Mouse (Mus musculus) hindbrain, postnatal 0 days (tissue): ENCODE data around the gene Sccpdh. TPM values are rescaled to one million over a fixed set of nuclear protein-coding genes. Genes with fewer than 3 reads are reported as not detected.
"Not testable (repeated sequence)": the region's sequence is repeated elsewhere in the genome, so short reads cannot be mapped to it uniquely, and the experiment has no call there.

Experiments
- ATAC-seq: fragments of 200-750 bp; cut with Nextera tagmentation; 2 replicates; pipeline ENCODE4 v1.8.0; 2017; ENCODE audit warnings: mild to moderate bottlenecking, moderate TSS enrichment, moderate library complexity
- DNase-seq: peaks from one replicate; pipeline ENCODE4 v3.0.0-alpha.2; 2015; ENCODE audit warnings: low spot score
- H3K27ac ChIP-seq: fragments of 300-500 bp; sonication (generic); 2 replicates; pipeline ENCODE4 v1.5.1; 2014; ENCODE audit warnings: mild to moderate bottlenecking
- H3K27me3 ChIP-seq: fragments of 300-500 bp; sonication (generic); 2 replicates; pipeline ENCODE4 v1.6.1; 2014; ENCODE audit warnings: low read length, mixed read lengths; ENCODE audit not compliant: insufficient read depth
- H3K36me3 ChIP-seq: fragments of 300-500 bp; sonication (generic); 2 replicates; pipeline ENCODE4 v1.6.1; 2014; ENCODE audit warnings: low read length, mixed read lengths; ENCODE audit not compliant: insufficient read depth
- H3K4me1 ChIP-seq: fragments of 300-500 bp; sonication (generic); 2 replicates; pipeline ENCODE4 v1.6.1; 2014; ENCODE audit warnings: antibody characterized with exemption, low read length, mixed read lengths; ENCODE audit not compliant: insufficient read depth
- H3K4me2 ChIP-seq: fragments of 300-500 bp; sonication (generic); 2 replicates; pipeline ENCODE4 v1.6.1; 2014; ENCODE audit warnings: low read depth, mild to moderate bottlenecking, low read length, moderate library complexity, mixed read lengths
- H3K4me3 ChIP-seq: fragments of 300-500 bp; sonication (generic); 2 replicates; pipeline ENCODE4 v1.5.1; 2014; ENCODE audit warnings: low read length
- H3K9ac ChIP-seq: fragments of 300-500 bp; sonication (generic); replicated peaks from 2 replicates; pipeline ENCODE4 v1.6.1; 2014; ENCODE audit warnings: mild to moderate bottlenecking, low read length, moderate library complexity, mixed read lengths
- H3K9me3 ChIP-seq: fragments of 300-500 bp; sonication (generic); 2 replicates; pipeline ENCODE4 v1.6.1; 2016; ENCODE audit warnings: low read length, mixed read lengths
- CTCF ChIP-seq: IDR thresholded peaks from 2 replicates; pipeline ENCODE4 v1.5.1; 2016; ENCODE audit warnings: antibody characterized with exemption, control low read depth, low read depth
- WGBS: fragments of 180-500 bp; shearing (Covaris S2); extraction: QIAGEN DNeasy Blood & Tissue Kit; methylation state at CpG from one replicate; pipeline ENCODE4 v1.1.7; 2014; 5-methylcytosine and 5-hydroxymethylcytosine counted together
- polyA plus RNA-seq: library from polyadenylated mRNA; unstranded; fragments of >200 nt; fragmentation: Nextera tagmentation; extraction: Ambion mirVana; gene quantifications from 2 replicates; pipeline ENCODE4 v1.2.1, GENCODE M21; 2015
- total RNA-seq: library from RNA; depleted of rRNA; stranded (reverse); fragments of >200 nt; gene quantifications from 2 replicates; pipeline ENCODE4 v1.2.3, GENCODE M21; 2014

Gene Sccpdh
- total and polyA plus RNA-seq, 2 experiments from 2014 or later: 63.8 to 183 TPM

DNA sequence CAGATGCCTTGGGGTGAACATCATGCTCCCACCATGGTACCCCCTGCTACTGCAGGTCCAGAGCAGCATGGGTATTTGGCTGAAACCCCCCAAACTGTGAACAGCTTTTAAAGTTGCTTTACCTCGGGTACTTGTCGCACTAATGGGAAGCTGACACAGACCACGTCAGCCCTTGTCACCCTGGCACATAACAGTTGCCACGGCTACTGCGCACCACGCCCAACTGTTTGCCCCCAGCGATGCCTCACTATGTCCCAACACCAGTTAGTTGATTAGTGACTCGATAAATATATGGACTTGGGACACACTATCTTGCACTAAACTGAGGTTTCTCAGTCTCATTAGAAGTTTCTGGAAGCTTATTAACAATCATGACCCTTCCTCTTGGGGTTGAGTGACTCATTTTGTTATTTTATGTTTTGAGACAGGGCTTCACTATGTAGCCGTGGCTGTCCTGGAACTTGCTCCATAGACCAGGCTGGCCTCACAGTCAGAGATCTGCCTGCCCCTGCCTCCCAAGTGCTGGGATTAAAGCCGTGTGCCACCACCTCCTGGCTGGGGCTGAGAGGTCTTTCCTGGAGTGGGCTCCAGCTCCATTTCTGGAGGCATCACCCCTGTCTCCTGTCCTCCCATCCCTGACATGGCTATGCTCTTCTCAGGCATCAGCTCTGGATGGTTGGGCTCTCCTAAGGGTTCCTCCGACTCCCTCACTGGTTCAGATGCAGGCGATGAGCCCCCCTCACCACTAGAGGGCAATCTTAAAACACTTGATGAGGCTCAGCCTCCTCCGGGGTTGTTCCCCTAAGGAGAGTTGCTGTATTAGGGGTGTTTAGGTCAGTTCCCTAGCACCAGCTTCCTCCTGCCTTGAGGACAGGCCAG is 22.7 kb upstream of the Sccpdh start:
- Histone ChIP-seq H3K9me3 (no peaks in the 10 kb centered on the region), H3K27ac (no peak overlapping the region), H3K36me3 (no peaks in the 10 kb centered on the region), H3K4me1 (0 out of 2 replicates have a peak, but pooled peaks cover 3% of the 10 kb centered on the region), H3K4me3 (peak overlapping the region; percentile 20; the same call in 1 of the 2 replicates), H3K27me3 (no peaks in the 10 kb centered on the region), H3K4me2 (peak overlapping the region; percentile 46), H3K9ac (no peak overlapping the region)
- TF ChIP-seq CTCF: peak; percentile 86
- 58% methylated on average over 13 of the region's 13 CpGs for WGBS
- DNase-seq (peak; percentile 88), ATAC-seq (peak; percentile 85)

GRCm38 (mm10) chr1:179645980-179646268 is 22.1 kb upstream of the Sccpdh start:
- H3K9me3 ChIP-seq: no peaks in the 10 kb centered on the region
- H3K27ac ChIP-seq: no peak overlapping the region
- WGBS: 22% methylated on average over 4 of the region's 4 CpGs
- TF ChIP-seq CTCF: no peak
- no peak overlapping the region for H3K9ac ChIP-seq
- H3K36me3 ChIP-seq: no peaks in the 10 kb centered on the region
- DNase-seq: no peak
- peak overlapping the region; percentile 20; the same call in 1 of the 2 replicates for H3K4me3 ChIP-seq
- 0 out of 2 replicates have a peak, but pooled peaks cover 3% of the 10 kb centered on the region for H3K4me1 ChIP-seq
- no peaks in the 10 kb centered on the region for H3K27me3 ChIP-seq
- ATAC-seq: no peak
- H3K4me2 ChIP-seq: peak overlapping the region; percentile 46

DNA sequence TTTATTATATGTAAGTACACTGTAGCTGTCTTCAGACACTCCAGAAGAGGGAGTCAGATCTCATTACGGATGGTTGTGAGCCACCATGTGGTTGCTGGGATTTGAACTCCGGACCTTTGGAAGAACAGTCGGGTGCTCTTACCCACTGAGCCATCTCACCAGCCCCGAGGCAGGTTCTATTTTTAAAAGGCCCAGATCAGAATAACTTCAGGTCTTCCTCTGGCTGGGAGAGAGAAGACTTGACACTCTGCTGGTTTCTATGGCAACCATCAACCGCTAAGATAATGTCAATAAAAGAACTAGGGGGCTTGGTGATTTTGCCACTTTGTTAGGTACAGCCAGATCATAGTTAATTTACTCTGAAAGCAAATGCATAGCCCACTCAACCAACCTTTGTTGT is 19.3 kb upstream of the Sccpdh start:
- not testable (repeated sequence) for H3K4me1 ChIP-seq, H3K27me3 ChIP-seq, H3K4me2 ChIP-seq, H3K9me3 ChIP-seq, ATAC-seq, H3K27ac ChIP-seq, H3K36me3 ChIP-seq, H3K9ac ChIP-seq, H3K4me3 ChIP-seq
- DNase-seq: peak; percentile 43
- WGBS: 66% methylated on average over 4 of the region's 5 CpGs

GRCm38 (mm10) chr1:179649324-179649723 is 18.7 kb upstream of the Sccpdh start:
- Histone ChIP-seq H3K4me1 (no peaks in the 10 kb centered on the region), H3K27me3 (no peaks in the 10 kb centered on the region), H3K4me2 (no peak overlapping the region), H3K27ac (no peak overlapping the region), H3K9me3 (no peaks in the 10 kb centered on the region), H3K4me3 (no peak overlapping the region), H3K36me3 (no peaks in the 10 kb centered on the region), H3K9ac (no peak overlapping the region)
- DNase-seq (no peak), ATAC-seq (no peak)
- WGBS: 79% methylated on average over 3 of the region's 3 CpGs
- TF ChIP-seq CTCF: no peak

- no peak overlapping the region for H3K27ac ChIP-seq
- H3K9me3 ChIP-seq: no peaks in the 10 kb centered on the region
- WGBS: 76% methylated on average over 4 of the region's 4 CpGs
- DNase-seq (no peak), ATAC-seq (no peak)
- H3K36me3 ChIP-seq: no peaks in the 10 kb centered on the region
- H3K4me3 ChIP-seq: no peak overlapping the region
- H3K4me1 ChIP-seq: no peaks in the 10 kb centered on the region
- no peaks in the 10 kb centered on the region for H3K27me3 ChIP-seq
- no peak overlapping the region for H3K9ac ChIP-seq
- TF ChIP-seq CTCF: no peak
- no peak overlapping the region for H3K4me2 ChIP-seq
These were observed 17.7 kb upstream of the Sccpdh start for GRCm38 (mm10) chr1:179650284-179650683.

DNA sequence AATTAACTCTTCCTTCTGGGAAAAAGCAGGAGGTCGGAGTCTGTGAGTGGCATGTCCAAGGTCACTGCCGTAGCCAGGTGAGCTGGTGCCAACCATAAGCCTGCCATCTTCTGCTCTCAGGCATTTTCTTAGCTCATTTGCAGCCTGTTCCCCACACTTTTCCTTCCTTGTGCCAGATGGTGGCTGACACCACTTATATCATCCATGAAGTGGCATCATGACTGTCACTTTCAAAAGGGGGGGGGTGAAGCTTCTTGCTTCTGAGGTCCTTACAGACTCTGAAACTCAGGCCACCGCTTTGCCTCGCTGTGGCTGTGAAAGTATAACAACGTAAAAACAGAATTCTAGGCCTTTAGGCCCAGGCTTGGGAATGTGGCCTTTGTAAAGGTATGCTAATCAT is 16.8 kb upstream of the Sccpdh start:
- Histone ChIP-seq H3K4me2 (no peak overlapping the region), H3K36me3 (no peaks in the 10 kb centered on the region), H3K9me3 (no peaks in the 10 kb centered on the region), H3K27ac (no peak overlapping the region), H3K9ac (no peak overlapping the region), H3K4me1 (no peaks in the 10 kb centered on the region), H3K4me3 (no peak overlapping the region), H3K27me3 (no peaks in the 10 kb centered on the region)
- no peak for DNase-seq
- no peak for ATAC-seq
- 82% methylated on average over 5 of the region's 5 CpGs for WGBS
- no peak for TF ChIP-seq CTCF

DNA sequence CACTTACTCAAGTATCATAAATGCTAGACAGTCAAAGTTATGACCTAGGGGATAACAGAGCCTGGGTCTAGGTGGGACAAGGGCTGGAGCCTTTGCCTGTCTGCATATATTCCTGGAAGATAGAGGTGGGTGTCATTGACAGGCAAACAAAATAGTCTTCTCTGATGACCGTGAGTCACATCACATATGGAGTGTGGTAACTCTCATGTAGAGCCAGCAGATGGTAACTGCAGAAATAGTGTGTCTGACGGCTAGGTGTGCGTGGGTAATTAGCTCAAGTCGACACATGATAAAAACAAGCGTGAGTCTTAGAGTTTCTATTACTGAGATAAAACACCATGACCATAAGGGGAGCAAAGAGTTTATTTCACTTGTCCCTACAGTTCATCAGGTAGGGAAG is 4.9 kb upstream of the Sccpdh start:
- WGBS: 86% methylated on average over 5 of the region's 5 CpGs
- Histone ChIP-seq H3K4me2 (no peak overlapping the region), H3K36me3 (no peaks in the 10 kb centered on the region), H3K4me3 (no peak overlapping the region), H3K27ac (no peak overlapping the region), H3K9me3 (no peaks in the 10 kb centered on the region), H3K4me1 (no peaks in the 10 kb centered on the region), H3K27me3 (no peaks in the 10 kb centered on the region), H3K9ac (no peak overlapping the region)
- DNase-seq: no peak
- TF ChIP-seq CTCF: no peak
- no peak for ATAC-seq
